Mouse (Mus musculus) testis, adult 10 weeks (tissue): ENCODE data around the gene Olfr1175-ps. TPM values are rescaled to one million over a fixed set of nuclear protein-coding genes. Genes with fewer than 3 reads are reported as not detected.

Source experiments
- polyA plus RNA-seq: library from polyadenylated mRNA; stranded (reverse); fragments of 350-450 nt; fragmentation: Illumina TruSeq; extraction: RNeasy Lipid Tissue Mini Kit (QIAGEN cat#74804); gene quantifications from one replicate; pipeline ENCODE4 v1.2.3, GENCODE M21; 2014; ENCODE audit warnings: low read depth, low replicate concordance

Gene Olfr1175-ps
- polyA plus RNA-seq, result not detected

DNA sequence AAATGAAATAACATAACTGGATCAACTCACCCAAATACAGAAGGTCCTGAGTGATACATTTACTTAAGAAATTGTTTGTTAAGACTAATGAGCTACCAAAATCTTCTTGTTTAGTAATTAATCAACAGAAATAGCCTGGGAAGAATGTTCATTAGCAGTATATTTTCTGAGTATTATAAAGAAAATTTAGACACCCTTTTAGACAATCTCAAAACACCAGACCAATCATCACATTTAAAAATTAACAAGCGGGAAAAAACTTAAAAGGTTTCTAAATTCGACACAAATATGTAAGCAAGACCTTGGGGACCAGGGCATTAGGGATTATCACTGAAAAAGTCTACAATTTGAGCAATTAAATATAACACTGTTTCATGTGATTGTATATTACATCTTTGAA, at the start of gene Olfr1175-ps:
Olfr1175-ps (minus strand) TSS at position 101 of the 400 bp plus-strand sequence.

DNA sequence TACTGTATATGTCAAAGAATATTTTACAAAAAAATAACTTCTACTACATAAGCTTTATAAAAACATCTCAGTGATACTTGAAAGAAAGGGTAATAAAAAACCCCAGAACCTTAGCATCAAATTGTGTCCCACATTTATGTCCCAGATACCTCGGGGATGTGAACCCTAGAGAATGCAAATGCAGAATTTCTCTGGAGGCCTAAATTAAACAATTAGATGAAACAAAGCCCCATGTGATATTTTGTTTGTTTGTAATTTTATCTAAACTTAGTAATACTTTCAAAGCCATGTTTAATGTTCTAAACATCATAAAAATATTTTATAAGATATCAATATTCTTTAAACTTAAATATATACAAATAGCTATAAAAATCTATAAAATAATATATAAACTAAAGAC, 19.4 kb upstream of the Olfr1175-ps start, which contains the start of gene Olfr1177-ps:
Olfr1177-ps (minus strand) TSS at position 101 of the 400 bp plus-strand sequence.

DNA sequence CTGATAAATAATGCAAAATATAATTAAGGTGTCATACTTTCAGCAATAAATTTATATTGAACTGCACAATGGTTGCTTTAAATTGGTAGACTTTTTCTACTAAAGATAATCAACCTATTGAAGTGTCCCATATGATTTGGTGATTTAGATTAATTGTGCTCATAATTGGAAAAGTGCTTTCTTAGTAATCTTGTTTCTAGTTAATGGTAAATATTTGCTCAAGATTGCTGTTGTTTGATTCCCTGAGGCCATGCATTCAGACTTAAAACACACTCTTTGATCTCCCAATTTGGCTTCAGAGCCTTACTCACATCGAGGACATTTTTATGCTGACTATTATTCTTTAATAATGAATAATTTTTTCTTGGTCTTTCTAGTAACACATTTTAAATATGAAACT, 9.4 kb upstream of the Olfr1175-ps start, which contains the start of gene Olfr1176:
Olfr1176 (plus strand) TSS at position 301 of the 400 bp plus-strand sequence.

DNA sequence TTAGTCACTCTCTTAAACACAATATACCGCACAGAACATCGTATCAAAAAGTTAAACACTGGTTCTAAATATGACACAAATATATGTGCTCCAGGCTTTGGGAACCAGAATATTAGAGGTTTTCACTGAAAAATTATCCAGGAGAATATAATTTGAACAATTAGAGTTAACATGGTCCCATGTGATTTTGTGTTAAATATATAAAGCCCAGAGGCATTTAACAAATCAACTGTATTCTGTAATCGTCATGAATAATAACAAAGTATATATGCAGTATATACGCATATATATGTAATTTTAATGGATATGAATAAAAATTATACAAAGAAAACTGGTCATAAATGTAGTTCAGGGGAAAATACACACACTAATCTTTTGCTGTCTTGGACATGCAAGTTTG, 12.0 kb downstream of the Olfr1175-ps start, which contains the start of gene Olfr1174-ps:
Olfr1174-ps (minus strand) TSS at position 101 of the 400 bp plus-strand sequence.

DNA sequence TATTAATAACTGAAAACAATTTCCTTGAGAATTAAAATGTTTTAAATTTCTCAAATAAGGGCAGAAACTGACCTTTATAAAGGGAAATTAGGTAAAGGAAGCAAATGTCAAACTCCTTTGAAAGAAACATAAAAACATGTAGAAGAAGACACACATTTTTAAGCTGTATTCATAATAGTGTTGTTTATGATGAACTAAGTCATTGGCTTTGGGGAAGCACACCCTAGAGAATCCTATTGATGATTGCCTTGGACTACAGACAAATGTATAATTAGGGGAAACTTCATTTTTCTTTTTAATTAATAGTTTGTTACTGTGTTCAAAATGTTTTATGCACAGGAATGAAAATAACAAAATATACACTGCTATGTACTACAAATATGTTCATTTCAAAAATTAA, 47.2 kb downstream of the Olfr1175-ps start, which contains the start of gene Olfr1173:
Olfr1173 (minus strand) TSS at position 101 of the 400 bp plus-strand sequence.

Other genes with a start within 250 kb of the Olfr1175-ps start
- not detected for gene Olfr1164, start 233.2 kb downstream of the Olfr1175-ps start, polyA plus RNA-seq
- not detected for gene Olfr1166, start 198.9 kb downstream of the Olfr1175-ps start, polyA plus RNA-seq
- not detected for gene Olfr1167, start 172.0 kb downstream of the Olfr1175-ps start, polyA plus RNA-seq
- gene Olfr1168, start 145.3 kb downstream of the Olfr1175-ps start, polyA plus RNA-seq, result not detected
- gene Olfr1170, start 98.9 kb downstream of the Olfr1175-ps start, polyA plus RNA-seq, result not detected
- gene Olfr1173, start 47.3 kb downstream of the Olfr1175-ps start, polyA plus RNA-seq, result not detected
- not detected for gene Olfr1174-ps, start 12.1 kb downstream of the Olfr1175-ps start, polyA plus RNA-seq
- not detected for gene Olfr1176, start 9.5 kb upstream of the Olfr1175-ps start, polyA plus RNA-seq
- not detected for gene Olfr1177-ps, start 19.3 kb upstream of the Olfr1175-ps start, polyA plus RNA-seq
- not detected for gene Olfr1178, start 59.8 kb upstream of the Olfr1175-ps start, polyA plus RNA-seq
- not detected for gene Olfr1179, start 79.2 kb upstream of the Olfr1175-ps start, polyA plus RNA-seq
- gene Olfr1180, start 91.9 kb upstream of the Olfr1175-ps start, polyA plus RNA-seq, result not detected
- not detected for gene Olfr1181, start 99.0 kb upstream of the Olfr1175-ps start, polyA plus RNA-seq
- not detected for gene Gm13757, start 121.9 kb upstream of the Olfr1175-ps start, polyA plus RNA-seq
- gene Olfr1183, start 127.7 kb upstream of the Olfr1175-ps start, polyA plus RNA-seq, result 0.03 TPM
- gene Olfr1184, start 156.4 kb upstream of the Olfr1175-ps start, polyA plus RNA-seq, result not detected
- gene Olfr1185-ps1, start 166.1 kb upstream of the Olfr1175-ps start, polyA plus RNA-seq, result not detected
- not detected for gene Olfr1186, start 191.3 kb upstream of the Olfr1175-ps start, polyA plus RNA-seq
- gene Olfr1188, start 229.7 kb upstream of the Olfr1175-ps start, polyA plus RNA-seq, result not detected